Mouse (Mus musculus): ENCODE results near the gene Ppib.

GRCm38 (mm10) chr9:66042331-66042730 is 17.7 kb upstream of the Ppib start:
- no peak for TF ChIP-seq CTCF (IDR thresholded peaks at IDR 0.05; ENCODE audit: insufficient read depth, low read length)
- TF ChIP-seq POLR2A (IDR thresholded peaks at IDR 0.05; ENCODE audit: borderline replicate concordance, extremely low read depth, low read depth, low read length), result no peak
